Mouse (Mus musculus): Measurements from ENCODE around the gene Sh3gl1.
A peak's percentile ranks its signal among the peaks of the same experiment; 100 is the strongest.
"Not testable (repeated sequence)": the region's sequence is repeated elsewhere in the genome, so short reads cannot be mapped to it uniquely, and the experiment has no call there.

The Sh3gl1 gene

GRCm38 (mm10) chr17:56036176-56036900 lies at the start of gene Sh3gl1:
TSS of gene Sh3gl1 (minus strand) at chr17:56036635.
- peak; percentile 98 for DNase-seq (ENCODE audit: extremely low read depth, insufficient read length, low spot score)

- peak; percentile 66 for DNase-seq (ENCODE audit: extremely low read depth, insufficient read length, low spot score)
Measured at GRCm38 (mm10) chr17:56080781-56081585, 44.5 kb upstream of the Sh3gl1 start.

- peak; percentile 31 for DNase-seq (ENCODE audit: extremely low read depth, insufficient read length, low spot score)
Measured at GRCm38 (mm10) chr17:56079921-56080320, 43.5 kb upstream of the Sh3gl1 start.

DNA sequence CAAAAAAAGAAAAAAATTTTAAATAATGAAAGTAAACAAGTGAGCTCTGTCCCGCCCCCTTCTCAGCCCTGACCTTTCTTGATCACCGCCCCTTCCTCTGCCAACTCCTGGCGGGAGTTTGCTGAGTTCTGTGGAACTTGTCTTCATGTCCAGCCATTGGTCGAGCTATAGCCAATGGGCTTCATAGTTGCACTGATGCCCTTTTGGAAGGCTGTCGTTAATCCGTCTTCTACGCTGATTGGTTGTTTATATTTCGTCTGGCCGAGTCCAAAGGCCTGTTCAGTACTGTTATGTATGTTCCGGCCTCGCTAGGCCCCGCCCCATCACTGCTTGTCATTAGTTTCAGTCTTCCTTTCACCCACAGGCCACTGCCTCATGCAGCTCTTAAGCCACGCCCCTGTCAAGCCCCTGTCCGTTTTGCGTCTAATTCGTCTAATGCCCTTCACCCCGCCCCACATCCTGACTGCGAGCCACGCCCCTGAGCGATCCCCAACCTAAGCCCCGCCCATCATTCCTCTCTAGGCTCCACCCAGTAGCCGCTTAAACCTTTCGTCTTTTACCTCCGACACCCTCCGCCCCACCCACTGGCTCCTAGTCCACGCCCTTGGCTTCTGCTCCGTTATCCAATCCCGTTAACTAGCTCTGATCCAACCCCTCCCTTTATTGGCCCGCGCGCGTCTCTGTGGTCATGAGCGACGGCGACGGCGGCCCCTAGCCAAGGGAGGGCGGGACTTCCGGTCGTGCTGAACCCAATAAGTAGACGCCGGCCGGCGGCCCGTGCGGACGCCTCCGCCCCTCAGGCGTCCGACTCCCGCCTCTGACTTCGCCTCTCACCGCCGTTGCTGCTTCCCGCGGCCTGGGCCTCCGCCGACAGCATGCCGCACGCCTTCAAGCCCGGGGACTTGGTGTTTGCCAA lies 42.7 kb upstream of the Sh3gl1 start, which contains the start of gene Hdgfl2:
TSS of gene Hdgfl2 (plus strand) at position 755 of the 916 bp plus-strand sequence.
- peak; percentile 100 for DNase-seq (ENCODE audit: extremely low read depth, insufficient read length, low spot score)

GRCm38 (mm10) chr17:56078361-56078760 lies 41.9 kb upstream of the Sh3gl1 start:
- not testable (repeated sequence) for DNase-seq (ENCODE audit: extremely low read depth, insufficient read length, low spot score)

- DNase-seq (ENCODE audit: extremely low read depth, insufficient read length, low spot score): no peak
Measured at GRCm38 (mm10) chr17:56077523-56077922, 41.1 kb upstream of the Sh3gl1 start.

GRCm38 (mm10) chr17:56074827-56075208 lies 38.4 kb upstream of the Sh3gl1 start, which contains the start of gene Ubxn6:
TSS of gene Ubxn6 (minus strand) at chr17:56075028.
- peak; percentile 97 for DNase-seq (ENCODE audit: extremely low read depth, insufficient read length, low spot score)

GRCm38 (mm10) chr17:56074097-56074826 lies 37.8 kb upstream of the Sh3gl1 start:
- peak; percentile 92 for DNase-seq (ENCODE audit: extremely low read depth, insufficient read length, low spot score)

GRCm38 (mm10) chr17:56072243-56072642 lies 35.8 kb upstream of the Sh3gl1 start:
- DNase-seq (ENCODE audit: extremely low read depth, insufficient read length, low spot score): no peak

DNA sequence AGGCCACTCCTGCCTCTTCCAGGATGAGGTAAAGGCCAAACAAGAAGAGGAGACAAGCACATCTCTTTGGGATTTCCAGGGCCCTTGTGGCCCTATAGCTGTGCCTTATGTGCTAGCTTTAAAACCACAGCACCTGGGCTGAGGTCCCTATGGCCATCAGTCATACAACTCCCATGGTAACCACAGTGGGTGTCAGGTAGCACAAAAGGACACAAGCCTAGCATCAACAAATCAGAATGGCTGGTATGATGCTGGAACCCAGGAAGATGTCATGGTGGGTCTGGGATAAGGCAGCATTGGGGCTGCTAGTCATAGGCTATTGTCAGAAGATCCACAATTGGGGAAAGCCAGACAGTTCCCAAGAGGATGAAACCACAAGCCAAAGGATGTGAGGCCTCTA lies 34.7 kb upstream of the Sh3gl1 start:
- no peak for DNase-seq (ENCODE audit: extremely low read depth, insufficient read length, low spot score)

GRCm38 (mm10) chr17:56069066-56069465 lies 32.6 kb upstream of the Sh3gl1 start:
- no peak for DNase-seq (ENCODE audit: extremely low read depth, insufficient read length, low spot score)

DNA sequence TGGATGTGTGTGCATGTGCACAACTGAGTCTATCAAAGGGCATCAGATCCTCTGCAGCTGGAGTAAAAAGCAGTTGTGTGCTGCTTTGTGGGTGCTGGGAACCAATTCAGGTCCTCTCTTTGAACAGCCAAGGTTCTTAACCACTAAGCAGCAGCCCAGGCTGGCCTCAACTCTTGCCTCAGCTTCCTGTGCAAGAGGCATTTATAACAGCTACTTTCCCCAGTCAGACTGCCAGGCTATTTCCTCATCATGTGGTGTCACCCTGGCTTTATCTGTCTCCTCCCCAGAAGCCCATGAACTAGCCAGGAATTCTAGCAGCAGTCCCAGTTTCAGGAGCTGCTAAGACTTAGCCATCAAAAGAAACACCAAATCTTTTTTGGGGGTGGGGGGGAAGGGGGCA lies 30.0 kb upstream of the Sh3gl1 start:
- DNase-seq (ENCODE audit: extremely low read depth, insufficient read length, low spot score): no peak

- not testable (repeated sequence) for DNase-seq (ENCODE audit: extremely low read depth, insufficient read length, low spot score)
Measured at GRCm38 (mm10) chr17:56065715-56066114, 29.3 kb upstream of the Sh3gl1 start.

- DNase-seq (ENCODE audit: extremely low read depth, insufficient read length, low spot score): no peak
Measured at GRCm38 (mm10) chr17:56062081-56062480, 25.6 kb upstream of the Sh3gl1 start.

GRCm38 (mm10) chr17:56057381-56058120 lies 21.1 kb upstream of the Sh3gl1 start:
- DNase-seq (ENCODE audit: extremely low read depth, insufficient read length, low spot score): no peak

GRCm38 (mm10) chr17:56055945-56056678 lies 19.7 kb upstream of the Sh3gl1 start:
- no peak for DNase-seq (ENCODE audit: extremely low read depth, insufficient read length, low spot score)

- no peak for DNase-seq (ENCODE audit: extremely low read depth, insufficient read length, low spot score)
Measured at GRCm38 (mm10) chr17:56054938-56055337, 18.5 kb upstream of the Sh3gl1 start.

- DNase-seq (ENCODE audit: extremely low read depth, insufficient read length, low spot score): no peak
Measured at GRCm38 (mm10) chr17:56051369-56051768, 14.9 kb upstream of the Sh3gl1 start.

DNA sequence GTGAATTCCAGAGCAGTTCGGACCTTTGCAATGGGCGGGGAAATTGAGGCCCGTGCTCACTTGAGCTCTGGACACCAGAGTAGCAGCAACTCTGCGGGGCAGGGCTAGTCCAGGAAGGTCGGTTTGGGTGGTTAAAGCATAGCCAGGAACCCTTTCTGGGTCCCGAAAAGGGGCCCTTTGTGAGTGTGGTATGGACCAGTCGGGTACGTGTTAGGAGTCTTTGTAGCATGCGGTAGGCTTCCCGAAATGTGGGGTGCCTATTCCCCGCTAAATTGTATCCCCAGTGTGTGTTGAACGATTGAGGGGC lies 4.4 kb upstream of the Sh3gl1 start:
- DNase-seq (ENCODE audit: extremely low read depth, insufficient read length, low spot score): no peak
